In genomic region chr4:107117741-107118385, GRCm38 (mm10) we compare ENCODE assay signal across 30 mouse cellular contexts. TPM values are rescaled to one million over a fixed set of nuclear protein-coding genes. Genes with fewer than 3 reads are reported as not detected.
DNase-seq lines count a peak whose midpoint lies in the region; ATAC-seq and TF ChIP-seq lines count a peak whose summit lies in the region.
"Had no signal": no experiment of that assay in that cellular context is flagged by ENCODE, and none has a peak within 500 bp of the region (broad histone marks: within the 10 kb centered on the region; RNA-seq: fewer than 3 reads in every experiment).

No protein-coding gene starts in this region.

- peak; percentile 66 for DNase-seq in kidney, adult 11 months
- no peak for DNase-seq in stomach, postnatal 0 days (ENCODE audit: low spot score)
- peak; percentile 15 for DNase-seq in brain, adult 2 months (ENCODE audit: low read depth, low spot score)
- no peak for DNase-seq in limb, embryonic 10.5 days (ENCODE audit: low spot score)
- DNase-seq in hindbrain, embryonic 10.5 days (ENCODE audit: low spot score), result no peak
- no peak for DNase-seq in gastrocnemius, adult 8-10 months (ENCODE audit: low spot score in 2 of 2)
- DNase-seq: cerebellum, adult 8-10 months; gastrocnemius, postnatal 14 days; heart, adult 18-20 months; heart, postnatal 14 days; lung, postnatal 4 days; retina, postnatal 1 day; right cerebral cortex, postnatal 4 days; thymus, adult 18-20 months; thymus, postnatal 4 days had no signal

- no peak overlapping the region for H3K4me2 ChIP-seq in kidney, embryonic 16.5 days (replicated peaks; ENCODE audit: low read depth, low read length)
- no peak overlapping the region for H3K4me2 ChIP-seq in stomach, embryonic 15.5 days
- no peak overlapping the region for H3K4me2 ChIP-seq in stomach, postnatal 0 days (replicated peaks; ENCODE audit: low read depth)
- H3K4me2 ChIP-seq: embryonic facial prominence, embryonic 15.5 days; heart, embryonic 13.5 days; hindbrain, embryonic 12.5 days; liver, embryonic 15.5 days; lung, embryonic 15.5 days; midbrain, embryonic 15.5 days; neural tube, embryonic 13.5 days had no signal

- no peaks in the 10 kb centered on the region for H3K9me3 ChIP-seq in kidney, embryonic 16.5 days (ENCODE audit: low read length)
- H3K9me3 ChIP-seq in stomach, embryonic 15.5 days, result no peaks in the 10 kb centered on the region
- no peaks in the 10 kb centered on the region for H3K9me3 ChIP-seq in stomach, postnatal 0 days (ENCODE audit: control insufficient read depth, low read length)
- H3K9me3 ChIP-seq in limb, embryonic 10.5 days (replicated peaks), result no peaks in the 10 kb centered on the region
- no peaks in the 10 kb centered on the region for H3K9me3 ChIP-seq in hindbrain, embryonic 10.5 days
- H3K9me3 ChIP-seq: embryonic facial prominence, embryonic 15.5 days; heart, embryonic 13.5 days; hindbrain, embryonic 12.5 days; liver, embryonic 15.5 days; lung, embryonic 15.5 days; midbrain, embryonic 15.5 days; neural tube, embryonic 13.5 days had no signal

- no peak overlapping the region for H3K4me3 ChIP-seq in kidney, embryonic 16.5 days (ENCODE audit: low read length)
- H3K4me3 ChIP-seq in stomach, embryonic 15.5 days (replicated peaks), result no peak overlapping the region
- no peak overlapping the region for H3K4me3 ChIP-seq in stomach, postnatal 0 days (ENCODE audit: low read depth, low read length)
- no peak overlapping the region for H3K4me3 ChIP-seq in limb, embryonic 10.5 days
- no peak overlapping the region for H3K4me3 ChIP-seq in hindbrain, embryonic 10.5 days
- H3K4me3 ChIP-seq: embryonic facial prominence, embryonic 15.5 days; heart, embryonic 13.5 days; hindbrain, embryonic 12.5 days; liver, embryonic 15.5 days; lung, embryonic 15.5 days; midbrain, embryonic 15.5 days; myocyte; neural tube, embryonic 13.5 days had no signal

- H3K27me3 ChIP-seq in kidney, embryonic 16.5 days (ENCODE audit: insufficient read depth, low read length), result no peaks in the 10 kb centered on the region
- no peaks in the 10 kb centered on the region for H3K27me3 ChIP-seq in stomach, embryonic 15.5 days (replicated peaks)
- H3K27me3 ChIP-seq in stomach, postnatal 0 days (ENCODE audit: control insufficient read depth, insufficient read depth, low read length), result no peaks in the 10 kb centered on the region
- H3K27me3 ChIP-seq in limb, embryonic 10.5 days (ENCODE audit: low read depth, poor library complexity, severe bottlenecking), result no peaks in the 10 kb centered on the region
- H3K27me3 ChIP-seq in hindbrain, embryonic 10.5 days (ENCODE audit: insufficient read depth, poor library complexity, severe bottlenecking), result 0 out of 2 replicates have a peak, but pooled peaks cover 4% of the 10 kb centered on the region
- H3K27me3 ChIP-seq: embryonic facial prominence, embryonic 15.5 days; hindbrain, embryonic 12.5 days; lung, embryonic 15.5 days; midbrain, embryonic 15.5 days; neural tube, embryonic 13.5 days; Patski had no signal

- no peak overlapping the region for H3K9ac ChIP-seq in kidney, embryonic 16.5 days (replicated peaks; ENCODE audit: low read length)
- no peak overlapping the region for H3K9ac ChIP-seq in stomach, embryonic 15.5 days
- no peak overlapping the region for H3K9ac ChIP-seq in stomach, postnatal 0 days (ENCODE audit: low read length)
- H3K9ac ChIP-seq: embryonic facial prominence, embryonic 15.5 days; heart, embryonic 13.5 days; hindbrain, embryonic 12.5 days; liver, embryonic 15.5 days; lung, embryonic 15.5 days; midbrain, embryonic 15.5 days; neural tube, embryonic 13.5 days had no signal

- WGBS in kidney, embryonic 16.5 days, result 90% methylated on average over 2 of the region's 2 CpGs
- WGBS in stomach, embryonic 15.5 days, result 92% methylated on average over 2 of the region's 2 CpGs
- 62% methylated on average over 2 of the region's 2 CpGs for WGBS in stomach, postnatal 0 days
- 92% methylated on average over 2 of the region's 2 CpGs for WGBS in limb, embryonic 10.5 days
- WGBS in hindbrain, embryonic 10.5 days, result 84% methylated on average over 2 of the region's 2 CpGs

- H3K27ac ChIP-seq in kidney, embryonic 16.5 days (ENCODE audit: low read length), result no peak overlapping the region
- H3K27ac ChIP-seq in stomach, embryonic 15.5 days, result 0 out of 2 replicates have a peak overlapping the region, but pooled peaks have one; percentile 11
- no peak overlapping the region for H3K27ac ChIP-seq in stomach, postnatal 0 days (replicated peaks)
- peak overlapping the region; percentile 61; the same call in 1 of the 2 replicates for H3K27ac ChIP-seq in limb, embryonic 10.5 days
- H3K27ac ChIP-seq in hindbrain, embryonic 10.5 days, result no peak overlapping the region
- H3K27ac ChIP-seq: embryonic facial prominence, embryonic 15.5 days; heart, embryonic 13.5 days; hindbrain, embryonic 12.5 days; liver, embryonic 15.5 days; midbrain, embryonic 15.5 days; neural tube, embryonic 13.5 days had no signal

- no peak for ATAC-seq in kidney, embryonic 16.5 days (ENCODE audit: low FRiP score, low TSS enrichment)
- ATAC-seq in stomach, embryonic 15.5 days (ENCODE audit: insufficient read depth, low FRiP score, low read depth), result no peak
- ATAC-seq in stomach, postnatal 0 days (ENCODE audit: low FRiP score, low TSS enrichment), result no peak
- ATAC-seq: forebrain, embryonic 16.5 days; intestine, postnatal 0 days; midbrain, embryonic 15.5 days; Patski had no signal

- peaks cover 9% of the 10 kb centered on the region; the same call in 1 of the 2 replicates for H3K4me1 ChIP-seq in kidney, embryonic 16.5 days (ENCODE audit: insufficient read depth, low read length)
- no peaks in the 10 kb centered on the region for H3K4me1 ChIP-seq in stomach, embryonic 15.5 days
- H3K4me1 ChIP-seq in stomach, postnatal 0 days (replicated peaks; ENCODE audit: control insufficient read depth, insufficient read depth), result no peaks in the 10 kb centered on the region
- H3K4me1 ChIP-seq in limb, embryonic 10.5 days, result peaks cover 42% of the 10 kb centered on the region
- H3K4me1 ChIP-seq in hindbrain, embryonic 10.5 days (replicated peaks), result peaks cover 28% of the 10 kb centered on the region

- TF ChIP-seq EP300 in stomach, postnatal 0 days (optimal IDR thresholded peaks at IDR 0.05), result no peak

- H3K36me3 ChIP-seq in kidney, embryonic 16.5 days (ENCODE audit: insufficient read depth, low read length), result no peaks in the 10 kb centered on the region
- no peaks in the 10 kb centered on the region for H3K36me3 ChIP-seq in stomach, embryonic 15.5 days
- H3K36me3 ChIP-seq in stomach, postnatal 0 days (ENCODE audit: control insufficient read depth, insufficient read depth, low read length), result no peaks in the 10 kb centered on the region
- H3K36me3 ChIP-seq in limb, embryonic 10.5 days, result no peaks in the 10 kb centered on the region
- no peaks in the 10 kb centered on the region for H3K36me3 ChIP-seq in hindbrain, embryonic 10.5 days
- H3K36me3 ChIP-seq: embryonic facial prominence, embryonic 15.5 days; heart, embryonic 13.5 days; hindbrain, embryonic 12.5 days; liver, embryonic 15.5 days; lung, embryonic 15.5 days; midbrain, embryonic 15.5 days; neural tube, embryonic 13.5 days had no signal

- TF ChIP-seq CTCF in stomach, postnatal 0 days (IDR thresholded peaks at IDR 0.05; ENCODE audit: low read depth), result no peak

RNA-seq across cellular contexts. Expression of gene Cdcp2, which starts 21.2 kb away (rescaled TPM):
- 0.17 and 0.24 TPM in 2 replicates for polyA plus RNA-seq in kidney, embryonic 16.5 days (2015; fragmentation: Nextera tagmentation; extraction: Ambion mirVana)
- polyA plus RNA-seq in stomach, embryonic 15.5 days (2015; fragmentation: Nextera tagmentation; extraction: Ambion mirVana), result not detected in 2 replicates
- polyA plus RNA-seq in stomach, postnatal 0 days (2015; fragmentation: Nextera tagmentation; extraction: Ambion mirVana), result not detected in 2 replicates
- 0.11 TPM in 1 of 2 replicates, not detected in the other for polyA plus RNA-seq in limb, embryonic 10.5 days (2016; fragmentation: Nextera tagmentation; extraction: Ambion mirVana)
- polyA plus RNA-seq in hindbrain, embryonic 10.5 days (2016; fragmentation: Nextera tagmentation; extraction: Ambion mirVana), result 0.30 TPM in 2 replicates
- not detected for total RNA-seq in gastrocnemius, adult 8-10 months (2022)
- total RNA-seq: gastrocnemius, postnatal 14 days; heart, adult 18-20 months; heart, postnatal 14 days; left cerebral cortex, postnatal 25 days had no signal
- polyA plus RNA-seq: embryonic facial prominence, embryonic 15.5 days; forebrain, embryonic 16.5 days; heart, embryonic 13.5 days; intestine, postnatal 0 days; liver, embryonic 15.5 days; lung, embryonic 15.5 days; midbrain, embryonic 15.5 days; myocyte; neural tube, embryonic 13.5 days; Patski; stomach, embryonic 14.5 days had no signal

RNA-seq across cellular contexts. Expression of gene Cyb5rl, which starts 51.1 kb away (rescaled TPM):
- 13.4 and 14.4 TPM in 2 replicates for polyA plus RNA-seq in kidney, embryonic 16.5 days (2015; fragmentation: Nextera tagmentation; extraction: Ambion mirVana)
- 6.1 and 7.5 TPM in 2 replicates for polyA plus RNA-seq in stomach, embryonic 15.5 days (2015; fragmentation: Nextera tagmentation; extraction: Ambion mirVana)
- polyA plus RNA-seq in stomach, postnatal 0 days (2015; fragmentation: Nextera tagmentation; extraction: Ambion mirVana), result 5.6 and 6.2 TPM in 2 replicates
- polyA plus RNA-seq in limb, embryonic 10.5 days (2016; fragmentation: Nextera tagmentation; extraction: Ambion mirVana), result 11.7 and 12.6 TPM in 2 replicates
- polyA plus RNA-seq in hindbrain, embryonic 10.5 days (2016; fragmentation: Nextera tagmentation; extraction: Ambion mirVana), result 7.6 and 8.9 TPM in 2 replicates
- 10 to 100 TPM; 15.6 to 27.1 (median 16.7) TPM for total RNA-seq in gastrocnemius, adult 8-10 months (2022)

RNA-seq across cellular contexts. Expression of gene Mrpl37, which starts 51.2 kb away (rescaled TPM):
- polyA plus RNA-seq in kidney, embryonic 16.5 days (2015; fragmentation: Nextera tagmentation; extraction: Ambion mirVana), result 120 and 121 TPM in 2 replicates
- polyA plus RNA-seq in stomach, embryonic 15.5 days (2015; fragmentation: Nextera tagmentation; extraction: Ambion mirVana), result 89.8 and 100 TPM in 2 replicates
- 52.6 and 54.6 TPM in 2 replicates for polyA plus RNA-seq in stomach, postnatal 0 days (2015; fragmentation: Nextera tagmentation; extraction: Ambion mirVana)
- polyA plus RNA-seq in limb, embryonic 10.5 days (2016; fragmentation: Nextera tagmentation; extraction: Ambion mirVana), result 145 and 167 TPM in 2 replicates
- polyA plus RNA-seq in hindbrain, embryonic 10.5 days (2016; fragmentation: Nextera tagmentation; extraction: Ambion mirVana), result 116 and 121 TPM in 2 replicates
- total RNA-seq in gastrocnemius, adult 8-10 months (2022), result 10 to 100 TPM; 77.8 to 92.6 (median 86.3) TPM

Comparison
In these comparisons a context has a peak if more than half of its experiments do, and no peak if none do; other contexts are left out.
1. H3K27ac ChIP-seq: peak in stomach, embryonic 15.5 days (single experiment) and limb, embryonic 10.5 days (single experiment); none in kidney, embryonic 16.5 days (single experiment), stomach, postnatal 0 days (single experiment) and hindbrain, embryonic 10.5 days (single experiment).
2. DNase-seq: peak in kidney, adult 11 months (single experiment) and brain, adult 2 months (single experiment); none in stomach, postnatal 0 days (single experiment), limb, embryonic 10.5 days (single experiment), hindbrain, embryonic 10.5 days (single experiment) and gastrocnemius, adult 8-10 months (0 of 2).